Mouse (Mus musculus): ENCODE measurements at regions not wholly inside any gene's neighbourhood (a gene's known extent, or its start where the extent isn't known, plus 50 kb on each side); places are given as distances from the start of the nearest gene placed in this dataset.
A peak's percentile ranks its signal among the peaks of the same experiment; 100 is the strongest.

DNA sequence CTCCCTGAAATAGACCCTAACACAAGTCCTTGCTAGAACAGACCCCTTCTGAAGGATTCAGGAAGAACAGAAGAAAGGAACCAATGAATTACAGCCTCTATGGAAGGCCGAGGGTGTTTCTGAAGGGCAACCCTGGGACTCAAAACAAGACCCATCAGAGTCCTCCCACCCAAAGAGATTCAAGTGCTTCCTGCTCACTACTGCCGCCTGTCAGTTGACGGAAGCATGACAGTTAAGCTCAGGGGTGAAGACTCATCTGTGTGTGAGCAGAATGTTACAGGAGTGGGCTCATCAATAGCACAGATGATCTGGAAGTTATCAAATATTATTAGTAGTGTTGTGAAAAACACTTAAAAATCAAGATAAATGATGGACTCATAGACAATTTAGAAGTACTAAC lies 411.9 kb upstream of the Slc35b3 start:
- DNase-seq (ENCODE audit: low spot score in 2 of 2): no peak
- intact Hi-C loops (cut with DNase I): no loop called here

DNA sequence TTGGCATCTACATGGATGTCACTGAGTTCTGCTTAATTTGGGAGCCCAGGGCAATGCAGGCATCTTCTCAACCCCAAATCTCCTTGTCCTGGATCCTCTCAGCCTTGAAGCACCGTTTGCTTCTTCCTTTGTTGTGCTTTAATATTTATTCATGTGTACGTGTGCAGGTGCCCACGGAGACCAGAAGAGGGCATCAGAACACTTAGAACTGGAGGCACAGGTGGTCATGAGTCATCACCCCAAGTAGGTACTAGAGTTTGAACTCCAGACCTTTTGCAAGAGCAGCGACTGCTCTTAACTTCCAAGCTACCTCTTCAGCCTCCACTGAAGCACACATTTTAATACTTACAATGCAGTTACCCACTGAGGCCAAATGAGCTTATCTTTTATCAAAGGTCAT lies 403.0 kb upstream of the Slc35b3 start:
- DNase-seq (ENCODE audit: low spot score in 2 of 2): no peak
- intact Hi-C loops (cut with DNase I): no loop called here

DNA sequence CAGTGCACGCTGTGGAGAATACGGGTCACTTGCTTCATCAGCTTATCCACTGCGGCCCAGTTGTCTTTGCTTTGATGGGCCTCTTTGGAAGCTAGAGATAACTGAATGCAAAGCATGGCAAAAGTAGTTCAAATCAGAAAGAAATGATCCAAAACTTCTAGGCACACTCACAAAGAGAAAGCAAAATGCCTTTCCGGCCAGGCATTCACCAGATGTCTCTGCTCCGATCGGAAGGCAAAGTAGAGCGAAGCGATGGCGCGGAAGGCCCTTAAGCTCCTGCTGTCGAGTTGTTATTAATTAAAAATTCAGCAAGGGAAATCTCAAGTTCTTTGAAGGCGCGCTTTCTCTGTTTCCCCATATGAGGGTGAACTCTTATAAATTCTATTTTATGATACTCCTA lies 401.9 kb upstream of the Slc35b3 start:
- intact Hi-C loops (cut with DNase I): no loop called here
- no peak for DNase-seq (ENCODE audit: low spot score in 2 of 2)

DNA sequence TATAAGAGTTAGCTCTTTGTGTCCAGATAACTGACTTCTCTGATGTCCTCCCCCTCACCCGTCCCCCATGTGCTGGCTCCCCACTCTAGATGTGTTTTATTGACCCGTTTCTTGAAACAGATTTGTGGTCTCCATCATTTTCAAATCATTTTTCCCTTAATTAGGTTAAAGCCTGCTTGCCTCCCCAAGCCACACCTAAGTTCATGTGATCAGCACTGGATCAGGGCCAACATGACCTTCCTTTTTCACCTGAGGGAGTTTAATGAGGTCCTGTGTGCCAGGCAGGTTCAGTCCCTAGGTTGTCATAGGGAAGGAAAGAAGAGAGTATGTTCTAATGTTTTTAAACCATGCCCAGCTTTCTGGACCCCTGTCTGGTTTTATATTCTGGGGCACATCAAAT lies 390.9 kb upstream of the Slc35b3 start:
- DNase-seq (ENCODE audit: low spot score in 2 of 2): no peak
- intact Hi-C loops (cut with DNase I): no loop called here

DNA sequence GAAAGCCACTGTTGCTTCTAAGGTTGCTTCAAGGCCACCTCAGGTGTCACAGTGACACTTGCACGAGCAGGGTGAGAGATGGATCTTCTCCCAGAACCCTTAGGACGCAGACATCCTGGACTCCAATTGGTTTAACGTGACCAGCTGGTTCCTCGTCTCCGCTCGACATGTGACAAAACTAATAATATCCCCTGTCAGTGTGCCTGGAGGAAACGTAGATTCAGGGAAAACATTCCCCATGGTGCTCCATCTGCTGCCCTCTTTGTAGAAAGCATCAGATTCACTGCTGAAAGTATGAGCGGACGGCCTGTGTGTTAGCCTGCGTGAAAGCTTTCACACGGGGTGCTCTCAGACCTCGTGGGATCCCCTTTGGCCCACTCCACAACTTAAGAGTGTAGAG lies 390.0 kb upstream of the Slc35b3 start:
- intact Hi-C loops (cut with DNase I): no loop called here
- DNase-seq (ENCODE audit: low spot score in 2 of 2): peak; percentile 17 to 22

DNA sequence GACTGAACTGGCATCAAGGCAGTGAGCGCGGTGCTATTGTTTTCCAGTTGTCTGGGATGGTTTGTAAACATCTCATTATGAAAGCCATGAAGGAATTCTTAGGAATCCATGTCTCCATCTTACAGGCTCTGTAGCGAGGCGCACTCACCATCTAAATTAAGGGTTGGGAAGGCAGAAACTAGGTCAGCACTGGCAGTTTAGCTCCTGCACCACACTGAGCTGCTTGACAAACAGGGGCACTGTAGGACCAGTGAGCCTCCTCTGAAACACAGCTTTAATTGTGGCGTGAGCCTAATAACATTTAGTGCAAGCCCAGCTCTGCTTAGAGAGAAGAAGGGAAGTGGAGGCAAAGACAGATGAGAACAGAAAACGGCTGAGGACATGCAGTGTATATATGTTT lies 387.1 kb upstream of the Slc35b3 start:
- intact Hi-C loops (cut with DNase I): no loop called here
- DNase-seq (ENCODE audit: low spot score in 2 of 2): peak in 1 of 2 experiments; percentile 5

DNA sequence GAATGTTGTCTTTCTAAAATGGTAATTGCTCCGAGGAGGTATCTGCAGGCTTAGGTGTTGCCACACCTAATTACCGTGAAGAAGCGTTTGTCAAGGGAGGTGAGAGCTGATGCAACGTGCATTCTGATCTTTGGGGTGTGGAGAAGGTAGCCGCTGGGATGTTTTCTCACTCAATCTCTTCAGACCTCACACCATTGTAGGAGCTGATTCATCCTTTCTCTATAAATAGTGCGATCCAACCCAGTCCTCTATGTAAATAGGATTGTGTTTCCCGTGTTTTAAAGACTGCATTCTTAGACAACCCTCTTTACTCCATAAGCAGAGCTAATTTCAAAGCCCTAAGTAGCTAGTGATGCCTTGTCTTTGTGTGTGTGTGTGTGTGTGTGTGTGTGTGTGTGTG lies 374.2 kb upstream of the Slc35b3 start:
- DNase-seq (ENCODE audit: low spot score in 2 of 2): no peak
- intact Hi-C loops (cut with DNase I): no loop called here

DNA sequence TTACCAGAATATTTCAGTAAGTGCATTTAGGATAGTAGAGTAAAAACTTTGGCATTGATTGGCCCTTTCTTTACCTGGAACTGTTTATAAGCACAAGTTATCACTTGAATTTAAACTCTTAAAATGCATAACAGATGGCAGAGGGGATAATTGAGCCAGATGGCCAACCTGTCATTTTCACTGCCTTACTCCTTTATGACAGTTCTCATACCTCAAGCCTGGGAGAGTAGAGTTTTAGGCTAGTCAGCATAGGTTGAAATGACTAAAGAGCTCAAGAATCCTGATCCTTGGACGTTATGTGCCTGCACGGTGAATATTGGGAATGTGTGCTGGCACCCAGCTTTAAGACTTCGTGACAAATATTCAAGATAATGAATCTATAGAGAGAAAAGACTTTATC lies 369.1 kb upstream of the Slc35b3 start:
- intact Hi-C loops (cut with DNase I): loop anchor here (10.0 kb wide), 1 partner anchor 1515 kb away; no protein-coding TSS in a partner anchor
- DNase-seq (ENCODE audit: low spot score in 2 of 2): no peak

DNA sequence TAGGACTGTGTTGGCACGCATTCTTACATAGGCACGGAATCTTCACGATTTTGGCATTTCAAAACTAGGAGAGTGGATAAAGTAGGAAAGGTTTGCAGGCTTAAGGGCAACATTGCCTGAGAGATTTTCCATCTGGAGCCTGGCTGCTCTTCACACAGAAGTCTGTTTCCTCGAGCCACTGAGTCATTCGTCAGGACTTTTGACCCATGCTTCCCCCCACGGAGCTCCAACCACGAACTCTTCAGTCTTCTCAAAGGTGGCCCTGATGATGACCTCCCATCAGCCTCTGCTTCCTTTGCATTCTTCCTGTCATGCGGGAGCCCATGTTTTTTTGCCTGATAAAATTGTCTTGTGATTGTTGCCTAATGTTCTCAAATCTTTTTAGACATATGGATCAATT lies 365.5 kb upstream of the Slc35b3 start:
- no peak for DNase-seq (ENCODE audit: low spot score in 2 of 2)
- intact Hi-C loops (cut with DNase I): loop anchor here (10.0 kb wide), 1 partner anchor 1511 kb away; no protein-coding TSS in a partner anchor

DNA sequence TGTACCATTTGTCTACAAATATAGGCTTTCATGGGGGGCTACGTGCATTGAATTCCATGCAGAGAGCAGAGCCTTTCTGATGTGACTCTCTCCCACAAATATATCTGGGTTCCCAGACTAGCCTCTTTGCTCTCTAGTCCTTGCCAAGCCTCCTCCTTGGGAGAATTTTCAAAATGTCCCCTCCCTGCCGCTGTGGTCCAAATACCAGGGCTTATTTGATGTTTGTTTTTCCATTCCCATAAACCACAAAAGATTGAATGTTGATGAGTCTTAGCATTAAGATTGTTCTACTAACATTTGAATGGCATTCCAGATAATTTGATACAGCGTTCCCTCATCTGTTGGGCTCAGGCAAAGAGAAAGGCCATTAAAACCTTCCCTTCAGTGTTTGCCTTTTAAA lies 360.4 kb upstream of the Slc35b3 start:
- intact Hi-C loops (cut with DNase I): loop anchor here (10.0 kb wide), 1 partner anchor 1506 kb away; no protein-coding TSS in a partner anchor
- no peak for DNase-seq (ENCODE audit: low spot score in 2 of 2)

DNA sequence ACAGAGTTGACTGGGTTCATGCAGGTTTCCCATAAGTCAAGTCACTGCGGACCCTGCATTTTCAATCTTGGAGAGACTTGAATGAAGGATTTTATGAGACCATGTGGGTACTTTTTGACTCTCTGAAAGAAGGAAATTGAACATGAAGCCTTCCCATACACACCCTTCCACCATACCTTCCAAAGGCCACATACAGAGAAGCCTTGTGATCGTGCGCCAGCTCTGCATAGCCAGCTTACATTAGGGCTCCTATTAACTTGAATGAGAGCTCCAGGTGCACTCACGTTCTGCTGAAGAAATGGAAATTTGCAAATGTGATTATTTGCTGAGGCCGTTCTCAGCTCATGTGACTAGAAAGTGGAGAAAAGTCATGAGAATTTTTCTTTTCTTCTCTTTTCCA lies 349.1 kb upstream of the Slc35b3 start:
- DNase-seq (ENCODE audit: low spot score in 2 of 2): no peak

DNA sequence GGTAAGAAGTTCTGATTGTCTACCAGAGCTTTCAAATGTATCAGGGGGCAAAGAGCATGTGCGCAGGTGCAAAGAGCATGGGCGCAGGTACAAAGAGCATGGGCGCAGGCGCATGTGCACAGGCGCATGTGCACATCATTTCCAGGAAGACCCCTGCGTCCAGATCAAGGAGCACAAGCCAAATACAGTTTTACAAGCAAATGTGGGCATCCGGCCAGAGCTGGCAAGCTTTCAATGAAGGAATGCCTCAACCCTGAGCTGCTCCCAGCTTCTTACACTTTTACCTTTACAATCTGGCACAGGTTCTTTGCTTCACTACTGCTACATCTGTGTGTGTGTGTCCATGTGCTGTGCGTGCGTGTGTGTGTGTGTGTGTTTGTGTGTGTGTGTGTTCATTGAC lies 347.2 kb upstream of the Slc35b3 start:
- intact Hi-C loops (cut with DNase I): no loop called here
- DNase-seq (ENCODE audit: low spot score in 2 of 2): no peak

More for the DNA sequence above, 349.1 kb upstream of the Slc35b3 start:
- intact Hi-C loops (cut with DNase I): no loop called here

DNA sequence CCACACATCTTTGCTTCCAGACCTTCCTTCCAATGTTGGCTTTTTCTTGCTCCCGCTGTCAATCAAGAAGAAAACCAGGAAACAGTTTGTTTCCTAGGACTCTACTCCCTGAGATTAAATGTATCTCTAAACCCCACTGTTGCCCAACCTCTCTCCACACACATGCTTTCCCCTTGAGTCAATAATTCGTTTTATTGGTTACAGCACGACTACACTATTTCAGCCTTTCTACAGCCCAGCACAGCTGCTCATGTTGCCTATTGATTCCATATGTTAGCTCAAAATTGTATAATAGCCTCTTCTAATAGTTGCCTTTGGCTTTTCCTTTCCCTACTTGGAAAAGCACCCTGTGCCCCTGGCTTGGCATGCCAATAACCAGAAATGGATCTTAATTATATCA lies 346.2 kb upstream of the Slc35b3 start:
- intact Hi-C loops (cut with DNase I): no loop called here
- no peak for DNase-seq (ENCODE audit: low spot score in 2 of 2)

DNA sequence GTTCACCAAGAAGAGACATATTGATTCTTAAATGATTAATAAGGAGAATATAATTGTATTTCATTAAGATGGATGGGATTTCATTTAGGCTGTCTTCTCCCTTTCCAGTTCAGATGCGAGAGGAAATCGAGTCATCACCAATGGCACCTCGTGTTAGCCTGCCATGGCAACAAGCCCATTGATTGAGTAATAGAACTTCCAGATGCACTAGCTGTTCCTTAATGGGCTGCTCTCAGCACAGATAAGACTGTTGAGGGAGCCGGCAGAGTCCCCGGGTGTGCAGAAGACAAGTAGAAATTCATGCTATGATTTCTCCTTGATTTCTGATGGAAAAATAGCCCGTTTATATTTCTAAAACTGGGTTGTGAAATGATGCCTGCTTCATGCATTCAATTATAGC lies 336.5 kb upstream of the Slc35b3 start:
- DNase-seq (ENCODE audit: low spot score in 2 of 2): no peak

DNA sequence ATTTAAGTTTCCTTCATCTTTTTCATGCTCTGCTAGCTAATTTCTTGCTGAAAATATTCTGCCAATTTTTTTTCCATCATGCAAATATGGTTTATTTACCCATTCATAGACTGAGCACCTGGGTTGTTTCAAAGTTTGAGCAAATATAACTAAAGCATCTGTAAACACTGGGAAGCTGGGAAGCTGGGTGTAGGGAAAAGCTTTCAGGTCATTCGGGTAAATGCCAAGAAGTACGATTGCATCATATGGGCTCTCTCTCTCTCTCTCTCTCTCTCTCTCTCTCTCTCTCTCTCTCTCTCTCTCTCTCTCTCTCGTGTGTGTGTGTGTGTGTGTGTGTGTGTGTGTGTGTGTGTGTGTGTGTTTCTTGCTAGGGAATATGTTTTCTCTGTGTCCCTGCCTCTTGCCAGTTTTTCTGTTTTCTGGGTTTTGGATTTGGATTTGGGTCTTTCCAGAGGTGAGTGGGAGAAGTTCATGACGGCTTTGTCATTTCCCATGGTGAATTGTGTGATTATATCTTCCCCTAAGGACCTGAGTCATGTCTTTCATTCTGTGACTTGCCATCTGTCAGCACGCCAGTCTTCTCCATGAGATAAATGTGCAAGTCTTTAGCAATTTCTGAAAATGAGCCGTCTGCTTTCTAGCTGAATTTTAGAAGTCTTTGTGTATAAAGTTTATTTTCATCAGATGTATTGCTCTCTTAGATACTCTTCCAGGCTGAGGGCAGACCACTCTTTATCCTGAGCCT lies 329.7 kb upstream of the Slc35b3 start:
- no peak for DNase-seq (ENCODE audit: low spot score in 2 of 2)
- intact Hi-C loops (cut with DNase I): no loop called here

More for the DNA sequence above, 336.5 kb upstream of the Slc35b3 start:
- intact Hi-C loops (cut with DNase I): no loop called here

DNA sequence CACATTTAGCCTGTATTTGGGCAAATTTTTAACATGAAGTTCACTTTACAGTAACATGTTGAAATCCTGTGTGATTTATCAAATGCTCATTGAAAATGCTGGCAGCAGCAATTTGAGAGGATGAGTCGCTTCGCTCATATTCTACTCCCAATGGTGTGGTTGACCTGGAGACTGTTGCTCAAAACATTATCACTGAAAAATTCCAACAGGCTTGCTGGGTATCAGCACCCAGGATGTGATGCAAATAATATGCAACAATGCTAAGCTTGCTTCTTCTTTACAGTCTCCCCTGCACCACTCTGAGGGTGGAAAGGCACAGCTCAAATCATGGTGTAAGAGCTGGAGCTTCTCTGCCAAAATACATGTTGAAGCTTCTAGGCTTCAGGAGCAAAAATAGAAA lies 321.6 kb upstream of the Slc35b3 start:
- no peak for DNase-seq (ENCODE audit: low spot score in 2 of 2)
- intact Hi-C loops (cut with DNase I): no loop called here

DNA sequence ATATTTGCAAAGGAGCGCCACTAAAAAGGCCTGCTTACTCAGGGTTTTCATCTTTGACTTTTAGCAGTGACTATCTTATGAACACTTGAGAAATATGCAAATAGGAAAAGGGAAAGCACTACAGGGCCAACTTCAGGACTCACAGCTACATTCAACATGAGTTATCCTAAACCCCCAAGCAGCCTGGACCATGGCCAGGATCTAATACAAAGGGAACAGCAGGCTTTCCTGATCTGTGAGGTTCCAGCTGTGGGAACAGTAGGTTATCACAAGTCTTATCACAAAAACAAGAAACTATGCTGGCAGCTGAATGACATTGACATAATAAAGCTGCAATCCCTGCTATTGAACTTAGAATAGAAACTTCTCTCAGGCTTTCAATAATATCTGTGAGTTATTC lies 317.4 kb upstream of the Slc35b3 start:
- no peak for DNase-seq (ENCODE audit: low spot score in 2 of 2)
- intact Hi-C loops (cut with DNase I): no loop called here

DNA sequence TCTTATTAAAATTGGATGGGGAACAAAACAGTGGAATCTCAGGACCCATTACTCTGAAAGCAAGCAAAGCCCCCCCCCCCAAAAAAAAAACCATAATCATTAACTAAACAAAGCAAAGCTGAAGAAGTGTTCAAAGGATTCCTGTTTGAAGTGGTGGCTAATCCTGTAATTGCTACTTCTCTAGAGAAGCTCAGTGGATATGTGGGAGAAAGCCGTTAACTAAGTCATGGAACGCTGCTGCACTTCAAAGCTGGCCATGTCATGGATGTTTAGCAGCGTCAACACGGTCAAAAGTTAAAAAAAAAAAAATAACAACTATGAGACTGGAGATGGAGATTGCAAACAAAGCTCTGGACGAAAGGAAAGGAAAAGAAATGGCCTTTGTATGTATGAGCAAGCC lies 305.3 kb upstream of the Slc35b3 start:
- intact Hi-C loops (cut with DNase I): no loop called here
- DNase-seq (ENCODE audit: low spot score in 2 of 2): no peak

DNA sequence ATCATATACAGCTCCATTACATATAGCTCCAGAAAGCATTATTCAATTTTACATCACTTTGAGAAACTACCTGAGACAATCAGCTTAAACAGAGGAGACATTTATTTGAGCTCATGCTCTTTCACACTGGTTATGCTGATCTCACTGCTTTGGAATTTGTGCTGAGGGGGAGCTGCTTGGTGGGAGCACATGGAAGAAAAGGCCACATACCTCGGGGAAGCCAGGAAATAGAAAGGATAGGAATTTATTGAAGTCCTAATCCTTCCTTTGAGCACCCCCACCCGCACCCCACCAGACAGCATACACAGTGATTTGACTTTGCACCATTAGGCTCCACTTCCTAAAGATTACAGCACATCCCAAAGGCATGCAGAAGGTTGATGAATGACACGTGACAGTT lies 296.0 kb upstream of the Slc35b3 start:
- no peak for DNase-seq (ENCODE audit: low spot score in 2 of 2)
- intact Hi-C loops (cut with DNase I): no loop called here

DNA sequence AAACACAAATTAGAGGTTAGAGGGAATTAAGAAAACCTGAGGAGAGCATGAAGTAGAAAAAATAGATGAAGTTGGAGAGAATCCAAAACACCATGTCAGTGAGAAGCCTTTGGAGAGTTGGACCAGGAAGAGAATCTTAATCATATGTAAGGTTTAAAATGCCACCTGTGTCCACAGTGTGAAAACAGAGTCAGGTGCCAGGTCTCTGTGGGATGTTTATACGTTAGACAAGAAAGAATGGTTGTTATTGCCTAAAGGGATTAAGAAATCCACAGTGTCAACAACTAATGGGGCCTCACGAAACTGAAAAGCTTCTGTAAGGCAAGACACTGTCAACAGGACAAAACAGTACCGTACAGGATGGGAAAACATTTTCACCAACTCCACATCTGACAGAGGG lies 294.7 kb upstream of the Slc35b3 start:
- intact Hi-C loops (cut with DNase I): no loop called here
- DNase-seq (ENCODE audit: low spot score in 2 of 2): no peak

DNA sequence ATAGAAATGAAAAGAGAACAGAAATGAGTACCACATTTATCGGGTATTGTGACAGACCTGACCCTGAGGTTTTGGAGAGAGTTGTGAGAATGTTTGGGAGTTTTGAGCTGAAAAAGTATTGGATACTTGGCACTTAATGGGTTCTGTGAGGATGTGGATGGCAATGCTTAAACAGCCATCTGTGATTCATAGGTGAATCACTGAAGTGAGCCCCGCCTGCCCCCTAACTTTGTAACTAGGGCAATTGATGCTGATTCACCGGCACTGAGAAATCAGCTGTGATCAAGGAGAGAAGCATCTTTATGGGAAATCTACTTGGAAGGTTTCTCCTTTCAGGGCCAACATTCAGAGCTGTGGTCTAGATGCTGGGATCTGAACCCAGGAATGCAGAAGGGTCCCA lies 291.9 kb upstream of the Slc35b3 start:
- intact Hi-C loops (cut with DNase I): no loop called here
- no peak for DNase-seq (ENCODE audit: low spot score in 2 of 2)

DNA sequence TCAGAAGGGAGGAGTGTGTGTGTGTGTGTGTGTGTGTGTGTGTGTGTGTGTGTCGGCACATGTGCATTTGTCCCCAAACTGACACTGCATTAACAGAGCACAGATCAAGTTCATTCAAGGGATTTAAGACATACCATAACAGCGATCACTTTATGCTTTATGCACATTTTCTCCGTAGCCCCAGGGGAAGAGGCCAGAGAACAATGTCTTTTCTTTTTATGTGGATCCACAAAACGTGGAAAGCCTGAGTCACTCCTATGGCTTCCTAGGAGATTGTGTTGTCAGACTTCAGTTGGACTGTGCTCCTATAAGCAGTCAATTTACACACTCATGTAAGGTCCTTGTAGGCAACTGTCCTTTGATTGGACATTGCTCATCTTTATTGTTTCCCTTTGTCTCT lies 289.4 kb upstream of the Slc35b3 start:
- intact Hi-C loops (cut with DNase I): no loop called here
- no peak for DNase-seq (ENCODE audit: low spot score in 2 of 2)
